Mouse (Mus musculus) liver, embryonic 13.5 days (tissue): ENCODE measurements around the gene Accs. TPM values are rescaled to one million over a fixed set of nuclear protein-coding genes. Genes with fewer than 3 reads are reported as not detected.

ENCODE experiments used
- ATAC-seq: fragments of 200-750 bp; cut with Nextera tagmentation; 2 replicates; pipeline ENCODE4 v1.8.0; 2017; ENCODE audit warnings: low read depth, mild to moderate bottlenecking, moderate number of reproducible peaks, moderate library complexity
- DNase-seq: peaks from one replicate; pipeline ENCODE4 v3.0.0; 2022
- H3K27ac ChIP-seq: fragments of 300-500 bp; sonication (generic); 2 replicates; pipeline ENCODE4 v1.5.1; 2015; ENCODE audit warnings: moderate library complexity, mild to moderate bottlenecking, inconsistent platforms
- H3K27me3 ChIP-seq: fragments of 300-500 bp; sonication (generic); 2 replicates; pipeline ENCODE4 v1.6.1; 2015; ENCODE audit warnings: mild to moderate bottlenecking, inconsistent platforms
- H3K36me3 ChIP-seq: fragments of 300-500 bp; sonication (generic); 2 replicates; pipeline ENCODE4 v1.6.1; 2015; ENCODE audit warnings: mild to moderate bottlenecking, inconsistent platforms
- H3K4me1 ChIP-seq: fragments of 300-500 bp; sonication (generic); replicated peaks from 2 replicates; pipeline ENCODE4 v1.6.1; 2015; ENCODE audit warnings: inconsistent platforms
- H3K4me2 ChIP-seq: fragments of 300-500 bp; sonication (generic); 2 replicates; pipeline ENCODE4 v1.6.1; 2015; ENCODE audit warnings: inconsistent platforms, mild to moderate bottlenecking, moderate library complexity
- H3K4me3 ChIP-seq: fragments of 300-500 bp; sonication (generic); replicated peaks from 2 replicates; pipeline ENCODE4 v1.5.1; 2015; ENCODE audit warnings: mild to moderate bottlenecking, inconsistent platforms
- H3K9ac ChIP-seq: fragments of 300-500 bp; sonication (generic); 2 replicates; pipeline ENCODE4 v1.6.1; 2015; ENCODE audit warnings: mild to moderate bottlenecking, inconsistent platforms
- H3K9me3 ChIP-seq: fragments of 300-500 bp; sonication (generic); replicated peaks from 2 replicates; pipeline ENCODE4 v1.6.1; 2016; ENCODE audit warnings: inconsistent platforms
- WGBS: fragments of 180-500 bp; shearing (Covaris S2); methylation state at CpG from one replicate; pipeline ENCODE4 v1.1.7; 2015; ENCODE audit not compliant: insufficient replicate concordance; 5-methylcytosine and 5-hydroxymethylcytosine counted together
- polyA plus RNA-seq: library from polyadenylated mRNA; unstranded; fragments of >200 nt; fragmentation: Nextera tagmentation; extraction: Ambion mirVana; gene quantifications from 2 replicates; pipeline ENCODE4 v1.2.1, GENCODE M21; 2015

Accs gene
- polyA plus RNA-seq, 1 experiment from 2014 or later = 1.6 TPM

- Histone ChIP-seq H3K27me3 (no peaks in the 10 kb centered on the region), H3K4me1 (peaks cover 17% of the 10 kb centered on the region), H3K4me2 (peak overlapping the region; percentile 80), H3K9ac (no peak overlapping the region), H3K4me3 (peak overlapping the region; percentile 67; the same call in 1 of the 2 replicates), H3K27ac (no peak overlapping the region), H3K9me3 (no peaks in the 10 kb centered on the region), H3K36me3 (no peaks in the 10 kb centered on the region)
- DNase-seq = no peak
- 30% methylated on average over 13 of the region's 13 CpGs for WGBS
- ATAC-seq = no peak
These were observed 688 bp upstream of the Accs start for GRCm38 (mm10) chr2:93850317-93850944.

GRCm38 (mm10) chr2:93841349-93841748 lies 8.4 kb downstream of the Accs start:
- Histone ChIP-seq H3K9ac (no peak overlapping the region), H3K4me3 (no peak overlapping the region), H3K36me3 (no peaks in the 10 kb centered on the region), H3K27ac (no peak overlapping the region), H3K4me2 (no peak overlapping the region), H3K4me1 (peaks cover 4% of the 10 kb centered on the region; the same call in 1 of the 2 replicates), H3K27me3 (no peaks in the 10 kb centered on the region), H3K9me3 (no peaks in the 10 kb centered on the region)
- ATAC-seq (no peak), DNase-seq (no peak)
- 64% methylated on average over 3 of the region's 3 CpGs for WGBS

GRCm38 (mm10) chr2:93840109-93840508 lies 9.6 kb downstream of the Accs start:
- no peak overlapping the region for H3K4me2 ChIP-seq
- peaks cover 4% of the 10 kb centered on the region; the same call in 1 of the 2 replicates for H3K4me1 ChIP-seq
- no peak overlapping the region for H3K27ac ChIP-seq
- H3K27me3 ChIP-seq = no peaks in the 10 kb centered on the region
- no peak overlapping the region for H3K9ac ChIP-seq
- H3K36me3 ChIP-seq = no peaks in the 10 kb centered on the region
- ATAC-seq (no peak), DNase-seq (no peak)
- 65% methylated on average over 6 of the region's 6 CpGs for WGBS
- no peaks in the 10 kb centered on the region for H3K9me3 ChIP-seq
- no peak overlapping the region for H3K4me3 ChIP-seq

GRCm38 (mm10) chr2:93838931-93839330 lies 10.8 kb downstream of the Accs start:
- Histone ChIP-seq H3K9me3 (no peaks in the 10 kb centered on the region), H3K27me3 (no peaks in the 10 kb centered on the region), H3K4me3 (no peak overlapping the region), H3K4me2 (no peak overlapping the region), H3K36me3 (no peaks in the 10 kb centered on the region), H3K9ac (no peak overlapping the region), H3K27ac (no peak overlapping the region), H3K4me1 (peaks cover 4% of the 10 kb centered on the region; the same call in 1 of the 2 replicates)
- no peak for DNase-seq
- WGBS = 71% methylated on average over 4 of the region's 4 CpGs
- ATAC-seq = no peak

GRCm38 (mm10) chr2:93836232-93836785 lies 13.4 kb downstream of the Accs start:
- ATAC-seq = no peak
- H3K9ac ChIP-seq = no peak overlapping the region
- 77% methylated on average over 13 of the region's 13 CpGs for WGBS
- H3K9me3 ChIP-seq = no peaks in the 10 kb centered on the region
- H3K4me2 ChIP-seq = no peak overlapping the region
- no peak for DNase-seq
- H3K4me1 ChIP-seq = no peaks in the 10 kb centered on the region
- H3K27me3 ChIP-seq = no peaks in the 10 kb centered on the region
- no peak overlapping the region for H3K27ac ChIP-seq
- no peaks in the 10 kb centered on the region for H3K36me3 ChIP-seq
- no peak overlapping the region for H3K4me3 ChIP-seq

GRCm38 (mm10) chr2:93835596-93835995 lies 14.1 kb downstream of the Accs start:
- DNase-seq = no peak
- Histone ChIP-seq H3K4me2 (no peak overlapping the region), H3K9me3 (no peaks in the 10 kb centered on the region), H3K4me3 (no peak overlapping the region), H3K27me3 (no peaks in the 10 kb centered on the region), H3K27ac (no peak overlapping the region), H3K36me3 (no peaks in the 10 kb centered on the region), H3K4me1 (no peaks in the 10 kb centered on the region), H3K9ac (no peak overlapping the region)
- 66% methylated on average over 11 of the region's 11 CpGs for WGBS
- ATAC-seq = no peak

GRCm38 (mm10) chr2:93823519-93823918 lies 26.2 kb downstream of the Accs start:
- no peaks in the 10 kb centered on the region for H3K9me3 ChIP-seq
- H3K4me2 ChIP-seq = no peak overlapping the region
- 13% methylated on average over 8 of the region's 8 CpGs for WGBS
- no peak overlapping the region for H3K4me3 ChIP-seq
- H3K9ac ChIP-seq = no peak overlapping the region
- H3K27me3 ChIP-seq = no peaks in the 10 kb centered on the region
- ATAC-seq (0 out of 2 replicates have a peak, but pooled peaks have one; percentile 11), DNase-seq (peak; percentile 71)
- H3K27ac ChIP-seq = no peak overlapping the region
- peaks cover 3% of the 10 kb centered on the region; the same call in 1 of the 2 replicates for H3K36me3 ChIP-seq
- peaks cover 22% of the 10 kb centered on the region for H3K4me1 ChIP-seq

GRCm38 (mm10) chr2:93822045-93822749 lies 27.5 kb downstream of the Accs start, which contains the start of gene Ext2:
TSS of gene Ext2 (minus strand) at chr2:93822568.
- H3K27ac ChIP-seq = no peak within 1 kb of the TSS
- WGBS = under 1% methylated on average over 62 of the region's 66 CpGs

GRCm38 (mm10) chr2:93817791-93818190 lies 32.0 kb downstream of the Accs start:
- Histone ChIP-seq H3K4me3 (no peak overlapping the region), H3K27me3 (no peaks in the 10 kb centered on the region), H3K27ac (no peak overlapping the region), H3K4me2 (no peak overlapping the region), H3K36me3 (peaks cover 11% of the 10 kb centered on the region), H3K4me1 (peaks cover 35% of the 10 kb centered on the region), H3K9me3 (no peaks in the 10 kb centered on the region), H3K9ac (no peak overlapping the region)
- DNase-seq (peak; percentile 28), ATAC-seq (no peak; the same call in 1 of the 2 replicates)
- 43% methylated on average over 5 of the region's 5 CpGs for WGBS

More at GRCm38 (mm10) chr2:93822045-93822749, 27.5 kb downstream of the Accs start, which contains the start of gene Ext2:
- peaks cover 35% of the 10 kb centered on the region for H3K4me1 ChIP-seq
- H3K4me2 ChIP-seq = peak within 1 kb of the TSS; percentile 87
- H3K27me3 ChIP-seq = no peaks in the 10 kb centered on the region
- no peaks in the 10 kb centered on the region for H3K9me3 ChIP-seq
- ATAC-seq = peak; percentile 88
- H3K36me3 ChIP-seq = peaks cover 3% of the 10 kb centered on the region; the same call in 1 of the 2 replicates
- H3K9ac ChIP-seq = peak within 1 kb of the TSS; percentile 87
- peak; percentile 79 for DNase-seq
- peak within 1 kb of the TSS; percentile 82 for H3K4me3 ChIP-seq

GRCm38 (mm10) chr2:93813343-93813742 lies 36.4 kb downstream of the Accs start:
- H3K4me2 ChIP-seq = no peak overlapping the region
- H3K36me3 ChIP-seq = peaks cover 35% of the 10 kb centered on the region
- ATAC-seq = no peak
- peaks cover 10% of the 10 kb centered on the region for H3K4me1 ChIP-seq
- no peaks in the 10 kb centered on the region for H3K27me3 ChIP-seq
- no peak overlapping the region for H3K4me3 ChIP-seq
- H3K27ac ChIP-seq = no peak overlapping the region
- H3K9me3 ChIP-seq = no peaks in the 10 kb centered on the region
- no peak overlapping the region for H3K9ac ChIP-seq
- DNase-seq = no peak
- 86% methylated on average over 22 of the region's 22 CpGs for WGBS

- H3K27me3 ChIP-seq = no peaks in the 10 kb centered on the region
- no peak for ATAC-seq
- H3K36me3 ChIP-seq = peaks cover 44% of the 10 kb centered on the region
- WGBS = 28% methylated on average over 4 of the region's 4 CpGs
- DNase-seq = peak; percentile 37
- H3K4me3 ChIP-seq = no peak overlapping the region
- no peaks in the 10 kb centered on the region for H3K4me1 ChIP-seq
- H3K9me3 ChIP-seq = no peaks in the 10 kb centered on the region
- no peak overlapping the region for H3K27ac ChIP-seq
- H3K4me2 ChIP-seq = no peak overlapping the region
- no peak overlapping the region for H3K9ac ChIP-seq
These were observed 37.9 kb downstream of the Accs start for GRCm38 (mm10) chr2:93811812-93812211.
